Mouse (Mus musculus) macrophage (primary cell): ENCODE results near the gene Spata17. TPM values are rescaled to one million over a fixed set of nuclear protein-coding genes. Genes with fewer than 3 reads are reported as not detected.
A peak's percentile ranks its signal among the peaks of the same experiment; 100 is the strongest.

Source experiments
- H3K27ac ChIP-seq: fragments of 350-480 bp; formaldehyde crosslinking; 2 replicates; pipeline ENCODE4 v1.9.0; 2021
- H3K36me3 ChIP-seq: fragments of 350-480 bp; formaldehyde crosslinking; 2 replicates; pipeline ENCODE4 v1.9.0; 2021; ENCODE audit errors: inconsistent target
- H3K4me3 ChIP-seq: fragments of 350-480 bp; formaldehyde crosslinking; 2 replicates; pipeline ENCODE4 v1.9.0; 2021; ENCODE audit errors: inconsistent target
- H3K79me2 ChIP-seq: fragments of 350-480 bp; formaldehyde crosslinking; 2 replicates; pipeline ENCODE4 v1.9.0; 2021; ENCODE audit errors: inconsistent target
- WGBS: methylation state at CpG from one replicate; pipeline ENCODE4 v1.1.7; 2026; ENCODE audit warnings: inconsistent platforms; ENCODE audit not compliant: missing documents; 5-methylcytosine and 5-hydroxymethylcytosine counted together
- polyA plus RNA-seq: library from polyadenylated mRNA; stranded (reverse); fragments of 250-400 nt; gene quantifications from 3 replicates; pipeline ENCODE4 v1.2.4, GENCODE M21; 2018; ENCODE audit warnings: inconsistent platforms
- total RNA-seq, 78 experiments: library from RNA; depleted of rRNA; stranded (reverse); fragments of 250-400 nt; gene quantifications; 1 replicate in 9 of 78; 2 replicates in 24 of 78; 3 replicates in 43 of 78; 4 replicates in 2 of 78; pipeline ENCODE4 v1.2.4; 2018; ENCODE audit warnings: inconsistent platforms in 56 of 78

Gene Spata17
- 1 to 10 TPM in 3 of 26 experiments, under 1 TPM in 3, not detected in 20; 0.79 to 3.0 (median 1.00) TPM for total RNA-seq (2018; cell fraction: chromatin; rRNA removed)
- total RNA-seq (2018; cell fraction: cytosol; rRNA removed) = under 1 TPM in 9 of 26 experiments, not detected in 17; 0.10 to 0.31 (median 0.17) TPM
- total RNA-seq (2018; cell fraction: nucleus; rRNA removed) = 1 to 10 TPM in 2 of 26 experiments, under 1 TPM in 4, not detected in 20; 0.45 to 2.2 (median 0.92) TPM
- not detected in 3 replicates for polyA plus RNA-seq

DNA sequence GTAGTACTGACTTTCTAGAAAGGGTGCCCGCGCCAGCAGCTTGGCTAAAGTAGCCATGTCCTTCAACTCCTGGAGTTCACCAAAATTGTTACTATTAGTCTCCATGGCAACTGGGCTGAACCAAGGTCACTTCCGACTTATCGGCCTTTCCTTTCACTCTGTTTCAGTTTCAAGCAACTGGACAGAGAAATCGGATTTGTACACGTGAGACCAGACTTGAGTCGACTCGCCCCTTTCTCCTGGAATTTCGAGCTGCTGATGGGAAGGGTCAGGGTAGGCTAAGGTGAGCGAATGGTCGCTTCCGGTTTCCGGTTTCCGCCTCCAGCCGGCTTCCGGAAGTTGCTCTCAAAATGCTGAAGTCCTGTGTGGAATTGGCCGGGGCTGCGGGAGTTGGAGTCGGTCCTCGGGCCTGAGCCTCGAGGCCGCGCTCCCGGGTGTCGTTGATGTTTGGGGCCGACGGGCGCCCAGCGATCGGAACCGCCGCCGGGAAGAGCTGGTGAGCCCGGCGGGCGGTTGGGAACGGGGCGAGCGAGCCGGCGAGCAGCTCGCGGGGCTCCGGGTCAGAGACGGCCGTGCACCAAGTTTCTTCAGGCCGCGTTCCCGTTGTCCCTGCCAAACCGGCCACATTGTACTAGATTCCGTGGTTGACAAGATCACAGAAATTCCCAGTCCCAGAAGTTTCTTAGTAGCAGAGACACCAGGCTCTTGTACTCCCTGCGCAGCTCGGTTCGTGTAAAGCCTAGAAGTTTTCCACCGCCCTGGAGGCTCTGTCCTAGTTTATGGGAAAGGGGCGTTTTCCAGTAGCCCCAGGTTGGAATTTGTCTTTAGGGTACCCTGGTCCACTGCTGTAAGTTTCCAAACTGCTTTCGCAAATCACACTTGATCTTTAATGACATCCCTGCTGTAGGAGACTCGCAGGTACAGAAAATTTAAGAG is at the start of gene Spata17, which contains the start of gene Gpatch2:
Gene Spata17 (minus strand): TSS at position 285 of the 936 bp plus-strand sequence.
Gene Gpatch2 (plus strand): TSS at position 328 of the 936 bp plus-strand sequence.
- H3K4me3 ChIP-seq = peak within 1 kb of the TSS; percentile 80
- no peaks in the 10 kb centered on the region for H3K36me3 ChIP-seq
- peaks cover 47% of the 10 kb centered on the region for H3K79me2 ChIP-seq
- WGBS = 1% methylated on average over 52 of the region's 58 CpGs
- H3K27ac ChIP-seq = peak within 1 kb of the TSS; percentile 82

DNA sequence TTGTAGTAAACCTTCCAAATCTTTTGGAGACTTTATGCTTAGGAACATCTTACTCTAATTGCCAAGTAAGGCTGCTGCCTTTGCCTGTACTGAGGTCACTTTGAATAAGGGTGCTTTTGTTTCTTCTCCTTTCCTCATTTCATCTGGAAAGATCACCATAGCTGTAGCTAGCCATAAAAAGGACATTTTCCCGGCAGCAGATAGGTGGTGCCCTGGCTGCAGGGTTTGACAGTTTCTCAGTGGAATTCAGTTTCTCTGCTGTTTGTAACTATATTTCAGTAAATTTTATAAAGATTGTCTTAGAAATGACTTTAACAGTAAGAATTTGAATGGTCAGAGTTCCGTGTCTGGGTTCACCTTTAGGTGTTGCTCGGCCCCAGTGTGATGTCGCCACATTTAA is 43.5 kb upstream of the Spata17 start:
- Histone ChIP-seq H3K4me3 (no peak overlapping the region), H3K36me3 (no peaks in the 10 kb centered on the region), H3K27ac (no peak overlapping the region), H3K79me2 (no peaks in the 10 kb centered on the region)
- 95% methylated on average over 4 of the region's 4 CpGs for WGBS

DNA sequence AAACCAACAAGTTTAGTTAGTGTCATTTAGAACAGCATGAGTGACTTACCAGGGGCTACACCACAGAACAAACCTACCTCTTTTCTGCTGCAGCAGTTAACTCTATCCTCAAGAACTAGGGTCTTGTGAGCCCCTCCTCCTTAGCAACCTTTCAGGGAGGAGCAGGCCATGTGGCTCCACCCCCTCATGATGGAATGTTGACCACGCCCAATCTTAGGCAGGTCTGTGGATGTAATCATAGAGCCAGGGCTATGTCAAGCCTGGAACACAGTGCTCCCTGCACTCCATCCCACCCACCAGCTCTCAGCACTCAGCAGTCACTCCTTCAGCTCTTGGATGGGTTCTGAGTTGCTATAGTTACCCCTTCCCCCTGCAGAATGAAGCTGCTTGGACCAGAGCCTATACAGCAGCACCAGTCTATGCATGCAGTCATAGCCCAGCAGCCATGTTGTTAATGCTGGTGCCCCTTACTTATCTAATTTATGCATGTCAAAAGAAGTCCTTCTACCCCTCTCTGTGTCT is 35.5 kb upstream of the Spata17 start:
- Histone ChIP-seq H3K4me3 (no peak overlapping the region), H3K79me2 (no peaks in the 10 kb centered on the region), H3K36me3 (no peaks in the 10 kb centered on the region), H3K27ac (no peak overlapping the region)
- 100% methylated on average over 1 of the region's 1 CpGs for WGBS

DNA sequence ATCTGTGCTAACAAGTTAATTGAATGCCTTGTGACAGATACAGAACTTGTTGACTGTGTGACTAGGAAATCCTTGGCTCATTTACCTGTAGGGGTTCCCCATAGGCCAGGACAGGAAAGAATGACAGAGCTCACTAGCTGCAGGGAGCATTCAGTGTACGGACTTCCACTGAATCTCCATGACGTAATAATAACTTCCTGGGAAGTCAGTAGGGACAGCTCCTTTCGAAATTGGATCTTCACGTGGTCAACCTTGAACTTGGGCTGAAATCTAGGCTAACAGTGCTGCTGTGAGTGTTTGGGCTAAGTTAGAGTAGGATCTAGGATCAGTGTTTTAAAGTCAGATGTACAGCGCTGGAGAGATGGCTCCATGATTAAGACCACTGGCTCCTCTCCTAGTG is 29.5 kb upstream of the Spata17 start:
- no peaks in the 10 kb centered on the region for H3K79me2 ChIP-seq
- H3K4me3 ChIP-seq = no peak overlapping the region
- H3K36me3 ChIP-seq = no peaks in the 10 kb centered on the region
- WGBS = 86% methylated on average over 5 of the region's 5 CpGs
- no peak overlapping the region for H3K27ac ChIP-seq

DNA sequence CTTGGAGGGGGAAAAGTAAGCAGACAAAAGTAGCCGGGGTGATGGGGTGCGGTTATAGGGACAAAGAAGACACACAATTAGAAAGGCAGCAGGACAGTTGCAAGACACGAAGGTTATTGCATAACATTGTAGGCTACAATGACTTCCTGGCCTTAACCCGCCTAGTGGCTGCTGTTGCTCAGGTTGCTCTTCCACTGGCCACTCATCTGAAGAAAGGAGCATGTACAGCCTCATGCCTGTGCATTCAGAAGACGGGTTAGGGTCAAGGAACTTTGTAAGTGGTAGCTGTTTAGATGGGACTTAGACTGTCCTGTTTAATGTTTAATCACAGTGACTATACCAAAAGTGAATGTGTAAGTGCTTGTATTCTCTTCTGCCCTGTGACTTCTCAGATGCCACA is 26.1 kb upstream of the Spata17 start:
- Histone ChIP-seq H3K36me3 (no peaks in the 10 kb centered on the region), H3K79me2 (no peaks in the 10 kb centered on the region), H3K4me3 (no peak overlapping the region), H3K27ac (no peak overlapping the region)
- WGBS = 62% methylated on average over 5 of the region's 5 CpGs

DNA sequence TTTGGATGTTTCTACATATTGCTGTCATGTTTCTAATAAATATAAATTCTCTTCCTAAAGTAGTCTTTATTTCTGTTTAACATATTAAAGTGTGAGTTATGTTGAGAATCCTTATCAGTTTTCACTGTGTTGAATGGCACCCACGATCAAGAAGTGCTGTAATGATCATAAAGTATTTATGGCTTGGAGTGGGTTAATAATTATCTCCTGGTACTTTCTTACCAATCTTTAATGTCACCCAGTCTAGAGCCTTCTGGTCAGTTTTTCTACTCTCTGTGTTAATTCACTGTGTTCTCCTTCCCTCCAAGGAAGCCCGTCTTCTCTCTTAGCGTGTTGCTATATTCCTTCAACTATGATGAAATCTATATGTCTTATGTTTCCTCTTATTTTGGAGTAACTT is 25.0 kb upstream of the Spata17 start:
- Histone ChIP-seq H3K36me3 (no peaks in the 10 kb centered on the region), H3K79me2 (no peaks in the 10 kb centered on the region), H3K4me3 (no peak overlapping the region), H3K27ac (no peak overlapping the region)
- WGBS = 91% methylated on average over 3 of the region's 3 CpGs

DNA sequence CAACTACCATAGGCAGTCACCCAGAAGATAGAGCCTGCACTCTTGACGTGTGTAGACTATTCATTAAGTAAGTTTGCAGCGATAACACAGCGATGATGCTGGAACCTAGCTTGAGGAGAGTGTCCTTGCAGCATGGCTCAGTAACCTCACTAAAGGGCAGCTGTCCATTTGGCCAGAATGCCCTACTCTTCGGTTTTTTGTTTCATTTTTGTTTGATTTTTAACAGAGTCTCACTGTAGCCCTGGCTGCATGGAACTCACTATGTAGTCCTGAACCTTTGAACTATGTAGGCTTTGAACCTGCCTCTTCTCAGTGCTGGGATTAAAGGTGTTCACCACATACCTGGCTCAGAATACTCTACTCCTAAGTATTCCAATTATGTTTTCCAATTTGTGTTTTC is 22.8 kb upstream of the Spata17 start:
- Histone ChIP-seq H3K79me2 (no peaks in the 10 kb centered on the region), H3K4me3 (no peak overlapping the region), H3K36me3 (peaks cover 17% of the 10 kb centered on the region; the same call in 1 of the 2 replicates), H3K27ac (no peak overlapping the region)
- WGBS = 93% methylated on average over 4 of the region's 4 CpGs

DNA sequence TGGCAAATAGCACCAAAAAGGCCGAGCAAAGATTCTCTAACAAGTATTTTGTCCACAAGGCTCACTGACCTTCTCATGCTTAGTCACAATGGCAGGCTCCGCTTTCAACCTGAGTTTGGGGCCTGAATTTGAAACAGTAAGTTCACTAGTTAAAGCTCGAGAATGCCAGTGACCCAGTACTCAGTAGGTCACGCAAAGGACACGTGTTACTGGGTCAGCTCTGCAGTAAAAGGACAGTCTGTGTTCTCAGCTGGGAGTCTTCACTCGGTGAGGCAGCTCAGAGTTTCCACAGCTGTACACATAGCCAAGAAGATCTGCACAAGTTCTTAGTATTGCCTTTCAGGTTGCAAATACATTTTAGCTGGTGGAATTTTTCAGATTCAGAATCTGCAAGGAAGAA is 21.0 kb upstream of the Spata17 start:
- Histone ChIP-seq H3K4me3 (no peak overlapping the region), H3K79me2 (peaks cover 4% of the 10 kb centered on the region; the same call in 1 of the 2 replicates), H3K36me3 (peaks cover 26% of the 10 kb centered on the region; the same call in 1 of the 2 replicates), H3K27ac (no peak overlapping the region)
- 98% methylated on average over 6 of the region's 6 CpGs for WGBS

DNA sequence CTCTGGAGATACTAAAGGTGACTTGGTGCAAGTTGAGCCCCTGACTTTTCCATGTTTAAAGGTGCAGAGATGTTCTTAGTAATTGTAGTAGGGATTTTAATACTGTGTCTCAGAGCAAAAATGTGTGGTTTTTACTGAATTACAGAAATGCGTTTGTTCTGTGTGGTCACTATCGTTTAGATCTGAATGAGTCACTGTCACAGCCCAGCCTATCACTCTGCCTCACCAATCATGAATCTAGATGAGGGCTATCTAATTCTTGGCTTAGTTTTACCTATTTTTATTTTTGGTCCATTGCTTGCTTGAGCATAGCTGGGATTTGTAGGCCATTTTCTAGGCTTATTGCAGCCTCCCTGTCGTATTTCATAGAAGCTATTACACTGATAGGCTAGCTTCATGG is 19.9 kb upstream of the Spata17 start:
- Histone ChIP-seq H3K36me3 (peaks cover 26% of the 10 kb centered on the region; the same call in 1 of the 2 replicates), H3K27ac (no peak overlapping the region), H3K79me2 (peaks cover 15% of the 10 kb centered on the region; the same call in 1 of the 2 replicates), H3K4me3 (no peak overlapping the region)
- 86% methylated on average over 3 of the region's 3 CpGs for WGBS

DNA sequence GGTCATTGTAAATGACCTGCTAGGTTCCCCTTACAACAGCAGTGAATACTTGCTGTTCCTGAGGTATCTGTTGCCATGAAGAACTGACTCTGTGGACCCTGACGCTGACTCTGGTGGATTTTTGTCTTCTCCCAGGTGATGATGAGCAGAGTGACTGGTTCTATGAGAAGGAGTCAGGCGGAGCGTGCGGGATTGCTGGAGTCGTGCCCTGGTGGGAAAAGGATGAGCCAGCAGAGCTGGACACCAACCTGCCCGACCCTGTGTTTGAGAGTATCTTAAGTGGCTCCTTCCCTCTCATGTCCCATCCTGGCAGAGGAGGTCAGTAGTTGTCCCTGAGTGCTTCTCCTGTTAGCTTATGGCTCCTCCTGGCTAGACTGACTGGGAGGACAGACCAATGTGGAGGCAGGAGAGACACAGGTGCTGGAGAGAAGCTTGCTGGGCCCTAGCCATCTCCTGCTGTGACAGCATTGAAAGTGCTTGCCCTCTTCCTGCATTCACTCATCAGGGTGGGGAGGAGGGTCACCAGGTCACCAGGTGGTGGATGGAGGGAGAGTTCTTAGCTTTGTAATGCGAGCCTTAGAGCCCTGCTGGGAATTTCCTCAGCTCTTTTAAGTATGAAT is 17.8 kb upstream of the Spata17 start:
- H3K36me3 ChIP-seq = peaks cover 26% of the 10 kb centered on the region; the same call in 1 of the 2 replicates
- 97% methylated on average over 7 of the region's 7 CpGs for WGBS
- no peak overlapping the region for H3K4me3 ChIP-seq
- peaks cover 36% of the 10 kb centered on the region for H3K79me2 ChIP-seq
- no peak overlapping the region for H3K27ac ChIP-seq

DNA sequence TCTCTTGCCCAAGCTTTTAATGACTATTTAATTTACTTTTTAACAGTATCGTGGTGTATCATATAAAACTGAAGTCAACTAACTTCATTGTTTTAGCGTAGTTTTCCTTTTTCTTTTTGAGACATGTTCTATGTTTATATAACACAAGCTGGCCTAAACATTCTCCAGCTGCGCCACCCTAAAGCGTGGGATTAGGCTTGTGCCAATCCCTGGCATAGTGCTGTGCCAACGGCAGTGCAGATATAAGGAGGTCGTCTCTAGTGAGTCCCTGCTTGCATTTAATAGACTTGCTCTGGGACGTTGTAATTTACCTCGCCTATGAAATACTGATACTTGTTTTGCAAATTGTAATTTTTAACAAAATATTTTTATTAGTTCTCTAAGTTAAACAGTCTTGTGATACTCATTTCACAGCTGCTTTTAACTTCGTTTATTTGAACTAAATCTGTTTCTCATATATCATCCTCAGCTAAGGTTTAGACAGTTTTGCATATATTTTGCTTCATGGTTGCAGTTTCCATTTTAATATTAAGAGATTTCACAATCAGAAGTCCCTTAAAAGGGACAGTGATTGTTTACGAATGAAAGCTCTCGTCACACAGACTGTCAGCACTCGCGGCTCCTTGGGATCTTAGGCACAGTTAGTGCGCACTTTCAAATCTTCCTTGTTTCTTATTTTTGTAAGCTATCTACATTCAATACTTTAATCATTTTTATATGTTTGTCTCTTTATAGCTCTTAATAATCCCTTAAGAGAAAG is 17.1 kb upstream of the Spata17 start:
- 95% methylated on average over 14 of the region's 14 CpGs for WGBS
- peaks cover 43% of the 10 kb centered on the region for H3K79me2 ChIP-seq
- no peak overlapping the region for H3K27ac ChIP-seq
- peaks cover 26% of the 10 kb centered on the region; the same call in 1 of the 2 replicates for H3K36me3 ChIP-seq
- no peak overlapping the region for H3K4me3 ChIP-seq

DNA sequence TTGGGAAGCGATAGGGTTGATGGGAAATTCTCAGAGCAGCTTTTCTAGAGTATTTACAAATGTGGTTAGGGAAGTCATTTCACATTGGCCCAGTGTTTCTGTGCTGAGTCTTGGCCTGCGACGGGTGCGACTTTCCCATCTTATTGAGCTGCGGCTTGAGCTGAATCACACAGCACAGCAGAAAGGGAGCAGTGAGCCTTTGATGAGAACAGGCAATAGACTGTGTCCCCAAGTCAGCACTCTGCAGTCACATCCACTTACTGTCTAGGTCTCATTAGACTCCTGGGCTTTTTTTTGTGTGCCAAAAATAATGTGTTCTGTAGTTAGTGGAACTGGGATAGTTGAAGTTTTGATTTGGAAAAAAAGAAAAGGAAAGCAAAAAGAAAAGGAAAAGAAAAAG is 15.0 kb upstream of the Spata17 start:
- Histone ChIP-seq H3K27ac (no peak overlapping the region), H3K36me3 (peaks cover 26% of the 10 kb centered on the region; the same call in 1 of the 2 replicates), H3K79me2 (peaks cover 54% of the 10 kb centered on the region), H3K4me3 (no peak overlapping the region)
- WGBS = 100% methylated on average over 5 of the region's 5 CpGs

DNA sequence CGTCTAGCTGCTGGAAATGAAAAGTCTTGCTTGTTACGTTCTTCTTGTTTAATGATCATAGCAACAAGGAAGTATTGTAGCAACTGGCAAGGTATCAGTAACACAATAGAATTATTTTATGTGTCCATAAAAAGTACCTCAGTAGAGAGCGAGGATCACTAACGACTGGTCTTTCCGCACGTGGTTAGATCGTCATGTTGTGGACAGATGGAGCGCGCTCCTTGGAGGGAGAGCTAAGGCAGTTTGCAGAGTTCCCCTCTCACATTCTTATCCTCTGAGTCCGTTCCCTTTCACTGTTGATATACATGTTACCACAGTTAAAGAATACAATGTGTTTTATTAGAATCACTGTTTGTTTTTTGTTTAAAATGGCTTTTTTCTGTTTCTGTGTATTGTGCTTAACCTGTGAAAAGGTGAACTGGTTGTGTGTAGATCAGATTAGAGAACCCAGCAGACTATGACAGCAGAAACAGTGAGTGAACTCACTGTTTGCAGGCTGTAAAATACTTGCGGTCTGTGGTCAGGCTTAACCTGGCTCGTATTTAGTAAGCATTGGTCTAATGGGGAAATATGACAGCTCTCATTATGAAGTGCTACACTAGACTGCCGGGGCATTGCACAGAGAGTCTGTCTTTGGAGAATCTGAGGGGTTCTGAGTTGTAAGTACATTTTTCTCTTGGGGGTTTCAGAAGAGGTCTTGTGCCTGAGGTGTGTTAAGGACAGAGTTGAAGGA is 13.3 kb upstream of the Spata17 start:
- Histone ChIP-seq H3K79me2 (peaks cover 68% of the 10 kb centered on the region), H3K27ac (no peak overlapping the region), H3K4me3 (no peak overlapping the region), H3K36me3 (peaks cover 19% of the 10 kb centered on the region; the same call in 1 of the 2 replicates)
- 66% methylated on average over 13 of the region's 13 CpGs for WGBS
